Mouse (Mus musculus) heart, embryonic 10.5 days (tissue): ENCODE data around the gene Zbtb8b. TPM values are rescaled to one million over a fixed set of nuclear protein-coding genes. Genes with fewer than 3 reads are reported as not detected.
A peak's percentile ranks its signal among the peaks of the same experiment; 100 is the strongest.
"Not testable (repeated sequence)": the region's sequence is repeated elsewhere in the genome, so short reads cannot be mapped to it uniquely, and the experiment has no call there.

Experiments
- DNase-seq: peaks from one replicate; pipeline ENCODE4 v3.0.0-alpha.2; 2017; ENCODE audit warnings: low spot score
- H3K27ac ChIP-seq: fragments of 300-500 bp; sonication (generic); 2 replicates; pipeline ENCODE4 v1.5.1; 2016; ENCODE audit warnings: mild to moderate bottlenecking
- H3K27me3 ChIP-seq: fragments of 300-500 bp; sonication (generic); 2 replicates; pipeline ENCODE4 v1.6.1; 2016; ENCODE audit warnings: mild to moderate bottlenecking; ENCODE audit not compliant: poor library complexity, insufficient read depth, severe bottlenecking
- H3K36me3 ChIP-seq: fragments of 300-500 bp; sonication (generic); 2 replicates; pipeline ENCODE4 v1.6.1; 2016; ENCODE audit warnings: mild to moderate bottlenecking, moderate library complexity
- H3K4me1 ChIP-seq: fragments of 300-500 bp; sonication (generic); 2 replicates; pipeline ENCODE4 v1.6.1; 2016; ENCODE audit warnings: mild to moderate bottlenecking
- H3K4me3 ChIP-seq: fragments of 300-500 bp; sonication (generic); 2 replicates; pipeline ENCODE4 v1.5.1; 2016; ENCODE audit warnings: mild to moderate bottlenecking, moderate library complexity
- H3K9me3 ChIP-seq: fragments of 300-500 bp; sonication (generic); 2 replicates; pipeline ENCODE4 v1.6.1; 2016; ENCODE audit warnings: mild to moderate bottlenecking, moderate library complexity
- WGBS: fragments of 180-500 bp; shearing (Covaris S2); methylation state at CpG from one replicate; pipeline ENCODE4 v1.1.7; 2016; 5-methylcytosine and 5-hydroxymethylcytosine counted together
- polyA plus RNA-seq: library from polyadenylated mRNA; unstranded; fragments of >200 nt; fragmentation: Nextera tagmentation; extraction: Ambion mirVana; gene quantifications from 2 replicates; pipeline ENCODE4 v1.2.1, GENCODE M21; 2016

The Zbtb8b gene
- 3.4 and 3.9 TPM in 2 replicates for polyA plus RNA-seq

- no peaks in the 10 kb centered on the region for H3K36me3 ChIP-seq
- peak within 1 kb of the TSS; percentile 60 for H3K4me3 ChIP-seq
- WGBS: 3% methylated on average over 33 of the region's 33 CpGs
- peak; percentile 83 for DNase-seq
- peaks cover 42% of the 10 kb centered on the region for H3K27me3 ChIP-seq
- peaks cover 13% of the 10 kb centered on the region for H3K4me1 ChIP-seq
- no peaks in the 10 kb centered on the region for H3K9me3 ChIP-seq
- no peak within 1 kb of the TSS for H3K27ac ChIP-seq
Measured at GRCm38 (mm10) chr4:129440340-129441063, at the start of gene Zbtb8b. Gene Zbtb8b, minus strand, starts transcription at chr4:129440853.

GRCm38 (mm10) chr4:129481090-129481489, 40.4 kb upstream of the Zbtb8b start:
- no peak overlapping the region for H3K27ac ChIP-seq
- no peaks in the 10 kb centered on the region for H3K9me3 ChIP-seq
- no peaks in the 10 kb centered on the region for H3K4me1 ChIP-seq
- DNase-seq: no peak
- H3K27me3 ChIP-seq: no peaks in the 10 kb centered on the region
- WGBS: 88% methylated on average over 1 of the region's 1 CpGs
- peaks cover 89% of the 10 kb centered on the region for H3K36me3 ChIP-seq
- H3K4me3 ChIP-seq: no peak overlapping the region

GRCm38 (mm10) chr4:129479863-129480262, 39.2 kb upstream of the Zbtb8b start:
- 82% methylated on average over 3 of the region's 3 CpGs for WGBS
- Histone ChIP-seq H3K4me1 (no peaks in the 10 kb centered on the region), H3K4me3 (no peak overlapping the region), H3K27me3 (no peaks in the 10 kb centered on the region), H3K36me3 (peaks cover 88% of the 10 kb centered on the region), H3K9me3 (no peaks in the 10 kb centered on the region), H3K27ac (no peak overlapping the region)
- DNase-seq: no peak

GRCm38 (mm10) chr4:129476047-129476446, 35.4 kb upstream of the Zbtb8b start:
- no peaks in the 10 kb centered on the region for H3K27me3 ChIP-seq
- H3K36me3 ChIP-seq: peaks cover 87% of the 10 kb centered on the region
- H3K27ac ChIP-seq: no peak overlapping the region
- no peak overlapping the region for H3K4me3 ChIP-seq
- H3K9me3 ChIP-seq: no peaks in the 10 kb centered on the region
- H3K4me1 ChIP-seq: no peaks in the 10 kb centered on the region; the same call in 1 of the 2 replicates
- WGBS: 88% methylated on average over 11 of the region's 11 CpGs
- DNase-seq: no peak

GRCm38 (mm10) chr4:129464286-129464815, 23.7 kb upstream of the Zbtb8b start:
- Histone ChIP-seq H3K9me3 (no peaks in the 10 kb centered on the region), H3K27me3 (no peaks in the 10 kb centered on the region), H3K36me3 (peaks cover 53% of the 10 kb centered on the region), H3K27ac (no peak overlapping the region), H3K4me1 (peaks cover 13% of the 10 kb centered on the region), H3K4me3 (no peak overlapping the region)
- 77% methylated on average over 4 of the region's 4 CpGs for WGBS
- DNase-seq: no peak

- no peak overlapping the region for H3K4me3 ChIP-seq
- no peak overlapping the region for H3K27ac ChIP-seq
- DNase-seq: no peak
- WGBS: 85% methylated on average over 24 of the region's 24 CpGs
- H3K36me3 ChIP-seq: peaks cover 44% of the 10 kb centered on the region
- no peaks in the 10 kb centered on the region for H3K27me3 ChIP-seq
- H3K9me3 ChIP-seq: no peaks in the 10 kb centered on the region
- peaks cover 13% of the 10 kb centered on the region for H3K4me1 ChIP-seq
Measured at GRCm38 (mm10) chr4:129463097-129464059, 22.7 kb upstream of the Zbtb8b start.

- Histone ChIP-seq H3K4me1 (peaks cover 13% of the 10 kb centered on the region), H3K27me3 (no peaks in the 10 kb centered on the region), H3K27ac (peak overlapping the region; percentile 90), H3K9me3 (no peaks in the 10 kb centered on the region), H3K4me3 (peak overlapping the region; percentile 75), H3K36me3 (peaks cover 31% of the 10 kb centered on the region)
- 40% methylated on average over 3 of the region's 3 CpGs for WGBS
- DNase-seq: no peak
Measured at GRCm38 (mm10) chr4:129462118-129462517, 21.5 kb upstream of the Zbtb8b start.

- peak; percentile 100 for DNase-seq
- Histone ChIP-seq H3K36me3 (peaks cover 24% of the 10 kb centered on the region), H3K9me3 (no peaks in the 10 kb centered on the region), H3K27me3 (no peaks in the 10 kb centered on the region), H3K4me3 (peak within 1 kb of the TSS; percentile 75), H3K27ac (peak within 1 kb of the TSS; percentile 90), H3K4me1 (peaks cover 13% of the 10 kb centered on the region)
- WGBS: under 1% methylated on average over 46 of the region's 46 CpGs
Measured at GRCm38 (mm10) chr4:129461183-129461960, 20.7 kb upstream of the Zbtb8b start, which contains the start of gene Bsdc1. Gene Bsdc1, plus strand, starts transcription at chr4:129461581.

- under 1% methylated on average over 4 of the region's 4 CpGs for WGBS
- peaks cover 18% of the 10 kb centered on the region for H3K36me3 ChIP-seq
- peak overlapping the region; percentile 75 for H3K4me3 ChIP-seq
- H3K27me3 ChIP-seq: no peaks in the 10 kb centered on the region
- H3K4me1 ChIP-seq: peaks cover 13% of the 10 kb centered on the region
- H3K27ac ChIP-seq: peak overlapping the region; percentile 90
- no peaks in the 10 kb centered on the region for H3K9me3 ChIP-seq
- DNase-seq: no peak
Measured at GRCm38 (mm10) chr4:129460827-129461182, 20.2 kb upstream of the Zbtb8b start.

GRCm38 (mm10) chr4:129459726-129460125, 19.1 kb upstream of the Zbtb8b start:
- H3K9me3 ChIP-seq: no peaks in the 10 kb centered on the region
- no peak for DNase-seq
- H3K27ac ChIP-seq: no peak overlapping the region
- no peak overlapping the region for H3K4me3 ChIP-seq
- peaks cover 7% of the 10 kb centered on the region; the same call in 1 of the 2 replicates for H3K36me3 ChIP-seq
- no peaks in the 10 kb centered on the region for H3K27me3 ChIP-seq
- peaks cover 13% of the 10 kb centered on the region for H3K4me1 ChIP-seq
- 89% methylated on average over 3 of the region's 3 CpGs for WGBS

- WGBS: 71% methylated on average over 2 of the region's 2 CpGs
- not testable (repeated sequence) for H3K9me3 ChIP-seq, H3K4me3 ChIP-seq, H3K27me3 ChIP-seq, DNase-seq, H3K36me3 ChIP-seq, H3K4me1 ChIP-seq, H3K27ac ChIP-seq
Measured at GRCm38 (mm10) chr4:129457311-129457710, 16.7 kb upstream of the Zbtb8b start.

- no peak for DNase-seq
- peaks cover 3% of the 10 kb centered on the region; the same call in 1 of the 2 replicates for H3K4me1 ChIP-seq
- no peaks in the 10 kb centered on the region for H3K27me3 ChIP-seq
- H3K36me3 ChIP-seq: no peaks in the 10 kb centered on the region
- 44% methylated on average over 5 of the region's 5 CpGs for WGBS
- H3K9me3 ChIP-seq: no peaks in the 10 kb centered on the region
- no peak overlapping the region for H3K4me3 ChIP-seq
- H3K27ac ChIP-seq: no peak overlapping the region
Measured at GRCm38 (mm10) chr4:129456126-129456525, 15.5 kb upstream of the Zbtb8b start.
